Mouse (Mus musculus): ENCODE measurements around the gene Gprc5c.

Gprc5c gene

DNA sequence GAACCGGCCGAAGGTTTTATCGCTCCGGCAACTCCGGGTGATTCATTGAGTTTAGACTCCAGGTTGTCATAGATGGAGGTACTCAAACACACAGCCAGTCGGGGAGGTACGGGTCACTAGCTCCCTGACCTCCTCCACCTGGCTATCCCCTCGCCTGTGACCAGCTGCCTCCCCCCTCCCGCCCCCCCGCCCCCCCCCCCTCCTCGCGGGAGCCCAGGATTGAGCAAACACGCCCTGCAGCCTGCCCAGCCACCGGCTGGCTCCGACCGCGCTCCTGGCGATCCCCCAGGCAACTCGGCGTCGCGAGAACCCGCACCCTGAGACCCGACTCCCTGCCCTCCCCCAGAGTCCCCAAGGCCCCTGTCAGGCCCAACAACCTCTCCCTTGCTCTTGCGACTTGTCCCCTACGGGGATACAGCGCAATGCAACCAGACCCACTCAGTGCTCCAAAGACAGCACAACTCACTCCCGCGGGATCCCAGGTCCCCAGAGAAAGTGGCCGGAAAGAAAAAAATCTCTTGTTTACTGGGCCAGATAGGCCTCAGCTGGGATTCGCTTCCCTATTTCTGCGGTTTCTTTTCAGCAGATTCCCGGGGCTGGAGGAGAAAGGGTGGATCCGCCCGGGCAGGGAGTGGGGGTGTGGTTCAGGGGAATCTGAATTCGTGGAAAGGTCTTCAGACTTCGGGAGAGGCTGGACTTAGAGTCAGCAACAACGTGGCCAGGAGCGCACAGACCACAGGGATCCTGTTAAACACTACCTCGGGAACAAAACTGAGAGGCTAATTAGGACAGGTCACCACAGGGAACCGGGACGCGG is at the start of gene Gprc5c:
Gene Gprc5c, plus strand, starts transcription at position 701 of the 817 bp plus-strand sequence.
- DNase-seq (ENCODE audit: low read depth in 2 of 2, low spot score in 2 of 2) = no peak

- no peak for DNase-seq (ENCODE audit: low read depth in 2 of 2, low spot score in 2 of 2)
Measured at GRCm38 (mm10) chr11:114801906-114802305, 49.0 kb upstream of the Gprc5c start.

GRCm38 (mm10) chr11:114802540-114803267 is 48.2 kb upstream of the Gprc5c start:
- no peak for DNase-seq (ENCODE audit: low read depth in 2 of 2, low spot score in 2 of 2)

- DNase-seq (ENCODE audit: low read depth in 2 of 2, low spot score in 2 of 2) = no peak
Measured at GRCm38 (mm10) chr11:114803990-114804389, 47.0 kb upstream of the Gprc5c start.

- no peak for DNase-seq (ENCODE audit: low read depth in 2 of 2, low spot score in 2 of 2)
Measured at GRCm38 (mm10) chr11:114807025-114807424, 43.9 kb upstream of the Gprc5c start.

DNA sequence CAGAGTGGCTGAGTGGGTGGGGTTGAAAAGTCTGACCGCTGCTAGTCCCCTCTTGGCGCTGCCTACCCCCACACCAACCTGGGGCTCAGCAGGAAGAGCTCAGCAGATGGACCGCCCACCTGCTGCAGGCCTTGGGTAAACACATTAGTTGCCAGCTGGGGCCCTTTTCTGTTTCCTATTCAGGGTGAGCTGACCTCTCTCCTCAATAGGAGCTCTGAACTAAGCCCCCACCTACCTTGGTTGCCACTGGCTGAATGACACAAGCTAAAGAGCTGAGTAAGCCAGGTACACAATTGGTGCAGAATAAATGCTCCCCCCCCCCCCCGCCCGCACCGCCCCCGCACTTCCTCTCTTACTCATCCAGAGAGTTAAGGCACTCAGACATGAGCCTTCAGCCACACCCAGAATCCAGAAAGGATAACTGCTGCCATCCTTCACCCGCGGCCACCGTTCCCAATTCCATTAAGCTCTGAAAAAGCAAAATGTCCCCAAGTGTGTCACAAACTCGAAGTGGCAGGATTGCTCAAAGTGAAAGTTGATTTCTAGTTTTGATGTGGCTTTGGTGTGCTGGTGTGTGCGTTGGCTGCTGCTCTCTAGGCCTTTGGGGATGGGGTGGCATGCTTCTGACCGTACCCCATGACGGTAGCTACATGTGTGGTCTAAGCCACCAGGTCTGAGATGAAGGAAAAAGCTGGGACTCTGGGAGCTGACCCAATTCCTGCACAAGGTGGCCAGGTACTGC is 43.1 kb upstream of the Gprc5c start:
- peak in 1 of 2 experiments; percentile 32 for DNase-seq (ENCODE audit: low read depth in 2 of 2, low spot score in 2 of 2)

- DNase-seq (ENCODE audit: low read depth in 2 of 2, low spot score in 2 of 2) = no peak
Measured at GRCm38 (mm10) chr11:114809371-114809770, 41.6 kb upstream of the Gprc5c start.

DNA sequence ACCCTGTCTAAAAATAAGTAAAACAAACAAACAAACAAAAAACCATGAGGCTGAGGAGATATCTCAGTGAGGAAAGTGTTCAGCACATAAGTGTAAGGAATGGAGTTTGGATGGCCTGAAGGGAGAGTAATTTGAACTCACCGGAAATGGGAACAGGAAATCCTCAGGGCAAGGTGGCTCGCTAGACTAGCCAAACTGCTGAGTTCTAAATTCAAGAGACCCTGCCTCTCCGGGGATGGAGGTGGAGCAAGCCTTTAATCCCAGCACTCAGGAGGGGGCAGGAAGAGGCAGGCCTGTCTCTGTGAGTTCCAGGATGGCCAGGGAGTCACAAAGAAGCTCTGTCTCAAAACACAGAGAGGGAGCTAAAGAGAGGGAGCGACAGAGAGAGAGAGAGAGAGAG is 40.6 kb upstream of the Gprc5c start:
- no peak for DNase-seq (ENCODE audit: low read depth in 2 of 2, low spot score in 2 of 2)

GRCm38 (mm10) chr11:114812731-114813240 is 38.2 kb upstream of the Gprc5c start:
- peak; percentile 78 to 82 for DNase-seq (ENCODE audit: low read depth in 2 of 2, low spot score in 2 of 2)

DNA sequence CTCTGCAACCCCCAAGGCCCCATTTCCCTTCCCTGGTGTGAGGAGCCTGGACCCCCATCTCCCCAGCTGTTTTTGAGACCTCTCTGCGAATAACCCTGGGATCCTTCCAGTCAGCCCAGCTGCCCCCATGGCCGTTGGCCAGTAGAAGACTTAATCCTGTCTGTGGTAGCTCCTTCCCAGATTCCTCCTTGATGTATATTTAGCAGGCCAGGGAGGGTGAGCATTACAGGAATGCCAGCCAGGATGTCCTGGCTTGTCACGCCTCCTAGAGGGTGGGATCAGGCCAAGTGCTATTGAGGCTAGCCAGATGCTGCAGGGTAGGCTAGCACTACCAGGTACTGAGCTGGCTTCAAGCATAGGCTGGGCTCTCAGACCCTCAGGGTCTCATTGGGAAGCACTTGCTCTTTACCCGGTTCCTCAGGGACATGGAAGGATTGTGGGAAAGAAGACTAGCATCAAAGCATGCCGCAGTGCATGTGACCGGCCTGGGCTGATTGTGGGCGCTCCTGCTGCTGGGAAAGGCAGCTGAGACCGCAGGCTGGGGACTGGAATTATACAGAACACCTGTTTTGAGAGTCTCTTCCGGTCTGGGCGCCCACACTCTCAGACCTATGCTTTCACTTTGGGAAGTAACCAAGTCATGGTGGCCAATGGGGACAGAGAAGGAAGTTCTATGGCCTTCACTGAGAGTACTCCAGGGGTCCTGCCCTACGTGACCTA is 35.9 kb upstream of the Gprc5c start:
- no peak for DNase-seq (ENCODE audit: low read depth in 2 of 2, low spot score in 2 of 2)

DNA sequence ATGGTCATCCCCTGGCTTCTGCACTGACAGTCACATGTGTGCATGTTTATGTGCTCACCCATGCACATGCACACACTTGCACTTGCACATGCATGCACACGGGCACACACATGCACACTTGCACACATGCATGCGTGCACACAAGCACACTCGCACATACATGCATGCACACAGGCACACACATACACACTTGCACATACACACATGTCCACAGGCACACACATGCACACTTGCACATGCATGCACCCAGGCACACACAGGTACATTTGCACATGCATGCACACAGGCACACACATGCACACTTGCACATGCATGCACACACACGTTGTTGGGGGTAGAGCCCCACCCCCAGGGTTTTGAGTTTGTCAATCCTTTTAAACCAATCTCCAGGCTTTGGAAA is 34.0 kb upstream of the Gprc5c start:
- DNase-seq (ENCODE audit: low read depth in 2 of 2, low spot score in 2 of 2) = no peak

DNA sequence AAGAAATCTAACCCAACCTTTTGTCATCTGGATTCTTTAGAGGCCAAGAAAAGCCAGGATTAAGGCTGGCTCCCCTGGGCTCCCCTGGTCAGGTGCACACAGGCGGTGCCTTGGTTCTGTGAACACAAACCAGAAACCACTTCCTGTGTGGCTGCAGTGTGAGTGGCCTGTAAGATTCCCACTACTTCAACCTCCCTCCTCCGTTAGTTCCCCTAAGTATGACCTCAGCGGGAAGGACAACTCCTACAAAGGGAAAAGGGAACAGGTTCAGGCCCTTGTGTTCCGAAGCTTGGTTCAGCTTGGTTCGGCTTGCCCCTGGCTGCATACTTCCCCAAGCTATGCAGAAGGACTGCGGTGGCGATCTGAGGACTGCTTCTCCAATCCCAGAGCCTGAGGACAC is 32.8 kb upstream of the Gprc5c start:
- no peak for DNase-seq (ENCODE audit: low read depth in 2 of 2, low spot score in 2 of 2)

- no peak for DNase-seq (ENCODE audit: low read depth in 2 of 2, low spot score in 2 of 2)
Measured at GRCm38 (mm10) chr11:114819110-114819509, 31.8 kb upstream of the Gprc5c start.

DNA sequence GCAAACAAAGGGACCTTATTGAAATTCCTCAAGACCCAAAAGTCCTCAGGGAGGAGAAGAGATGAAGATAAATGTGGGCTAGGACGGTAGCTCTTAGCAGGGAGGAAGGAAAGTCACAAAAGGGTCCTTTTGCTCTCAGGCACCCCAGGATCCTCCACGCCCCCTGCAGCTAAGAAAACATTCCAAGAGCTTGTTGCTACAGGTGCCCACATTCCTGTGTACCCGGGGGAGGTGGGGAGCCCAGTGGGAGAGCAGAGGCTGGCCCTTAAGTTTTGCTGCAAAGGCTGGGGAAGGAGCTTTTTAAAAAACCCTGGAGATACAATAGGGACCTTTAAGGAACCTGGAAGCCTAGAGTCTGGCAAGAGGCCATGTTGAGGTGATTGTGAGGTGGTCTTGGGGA is 30.5 kb upstream of the Gprc5c start:
- DNase-seq (ENCODE audit: low read depth in 2 of 2, low spot score in 2 of 2) = no peak

DNA sequence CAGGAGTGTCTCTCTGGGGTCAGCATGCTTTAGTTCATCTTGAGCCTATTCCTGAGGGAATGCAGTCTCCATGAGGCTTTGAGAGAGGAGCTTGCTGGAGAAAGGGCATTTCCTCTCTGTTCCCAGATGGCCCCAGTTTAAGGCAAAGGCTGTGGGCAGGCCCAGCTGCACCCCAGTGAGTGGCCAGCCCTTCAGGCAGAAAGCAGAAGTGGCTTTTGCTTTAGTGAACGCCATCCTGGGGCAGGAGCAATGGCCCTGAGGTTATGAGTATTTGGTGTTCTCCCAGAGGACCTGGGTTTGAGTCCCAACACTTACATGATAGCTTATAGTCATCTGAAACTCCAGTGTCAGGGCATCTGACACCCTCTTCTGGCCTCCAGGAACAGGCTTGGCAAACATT is 29.6 kb upstream of the Gprc5c start:
- no peak for DNase-seq (ENCODE audit: low read depth in 2 of 2, low spot score in 2 of 2)

- DNase-seq (ENCODE audit: low read depth in 2 of 2, low spot score in 2 of 2) = no peak
Measured at GRCm38 (mm10) chr11:114822727-114823126, 28.2 kb upstream of the Gprc5c start.

DNA sequence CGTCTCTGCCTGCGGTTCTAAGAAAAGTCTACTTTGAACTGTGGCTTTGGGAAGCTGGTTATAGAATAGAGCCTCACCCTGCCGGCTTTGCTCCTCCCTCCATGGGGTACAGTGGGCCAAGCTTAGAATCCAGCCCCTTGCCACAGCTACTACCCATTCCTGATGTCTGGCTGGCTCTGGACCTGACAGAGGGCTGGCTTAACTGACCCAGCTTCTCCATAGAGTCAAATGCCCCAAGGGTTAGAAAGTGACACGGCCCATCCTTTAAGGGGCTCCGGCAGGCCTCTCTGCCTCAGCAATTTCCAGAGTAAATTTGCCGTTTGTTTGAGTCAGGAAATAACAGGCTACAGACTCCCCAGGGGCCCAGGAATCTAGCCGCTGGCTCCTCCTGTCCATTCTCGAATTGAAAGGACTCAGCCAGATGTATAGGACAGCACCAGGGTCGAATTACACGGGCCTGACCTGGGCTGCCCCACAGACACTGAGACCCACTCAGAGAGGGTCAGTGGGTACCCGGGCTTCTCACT is 27.7 kb upstream of the Gprc5c start:
- no peak for DNase-seq (ENCODE audit: low read depth in 2 of 2, low spot score in 2 of 2)

DNA sequence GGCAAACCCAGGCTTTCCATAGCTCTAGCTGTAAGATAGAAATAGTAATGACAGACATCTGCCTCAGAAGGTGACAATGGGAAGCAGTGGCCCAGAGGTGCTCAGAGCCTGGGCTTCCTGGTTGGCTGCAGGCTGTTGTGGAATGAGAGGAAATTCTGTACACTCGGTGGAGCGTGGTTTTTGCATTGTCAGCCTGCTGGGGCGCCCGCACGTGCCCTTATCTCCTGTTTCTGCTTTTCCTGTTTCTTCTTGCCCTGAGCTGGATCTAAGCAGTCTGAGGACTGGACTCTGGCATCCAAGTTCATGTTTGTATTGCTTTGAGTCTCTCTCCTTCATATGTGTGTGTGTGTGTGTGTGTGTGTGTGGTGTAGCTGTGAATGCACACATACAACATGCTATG is 24.3 kb upstream of the Gprc5c start:
- DNase-seq (ENCODE audit: low read depth in 2 of 2, low spot score in 2 of 2) = no peak

- no peak for DNase-seq (ENCODE audit: low read depth in 2 of 2, low spot score in 2 of 2)
Measured at GRCm38 (mm10) chr11:114829499-114830432, 21.2 kb upstream of the Gprc5c start.

DNA sequence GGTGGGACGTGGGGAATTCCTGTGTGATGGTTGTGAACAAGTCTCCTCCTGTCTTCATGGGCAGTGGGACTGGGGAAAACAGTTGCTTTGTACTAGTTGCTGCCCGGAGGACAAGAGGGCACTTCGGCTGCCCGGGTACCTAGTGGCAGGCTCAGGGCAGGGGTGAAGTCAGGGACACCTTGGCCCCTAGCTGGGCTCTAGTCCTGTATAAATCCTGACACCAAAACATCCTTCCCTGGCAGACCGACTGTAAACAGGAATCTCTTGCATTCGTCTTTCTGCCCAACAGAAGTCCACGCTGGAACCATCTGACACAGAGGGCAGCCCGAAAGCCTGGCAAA is 20.5 kb upstream of the Gprc5c start:
- DNase-seq (ENCODE audit: low read depth in 2 of 2, low spot score in 2 of 2) = no peak
